Mouse (Mus musculus): Measurements from ENCODE around the gene Atg101. TPM values are rescaled to one million over a fixed set of nuclear protein-coding genes. Genes with fewer than 3 reads are reported as not detected.

The Atg101 gene
- total and polyA plus RNA-seq, 3 experiments: 75.2 to 75.5 TPM; not detected in 1

GRCm38 (mm10) chr15:101312006-101312405 is 27.9 kb downstream of the Atg101 start:
- Histone ChIP-seq H3K4me1 (ENCODE audit: control insufficient read depth in 1 of 2, insufficient read depth in 2 of 2, low read length in 2 of 2) (peaks cover 4 to 17% of the 10 kb centered on the region in 2 experiments; a peak in 3 of 4 replicates), H3K36me3 (ENCODE audit: control insufficient read depth in 1 of 2, insufficient read depth in 2 of 2, low read length in 2 of 2) (peaks cover 0 to 3% of the 10 kb centered on the region in 2 experiments; a peak in 2 of 4 replicates), H3K9ac (ENCODE audit: control insufficient read depth, low read depth, low read length, poor library complexity, severe bottlenecking) (no peak overlapping the region), H3K27me3 (ENCODE audit: control insufficient read depth in 1 of 2, insufficient read depth in 2 of 2, low read length in 2 of 2) (no peaks in the 10 kb centered on the region), H3K9me3 (replicated peaks; ENCODE audit: insufficient read depth, low read length) (no peaks in the 10 kb centered on the region), H3K27ac (ENCODE audit: control insufficient read depth, low read depth, low read length) (no peak overlapping the region), H3K79me2 (ENCODE audit: control insufficient read depth, insufficient read depth, low read length, poor library complexity) (no peaks in the 10 kb centered on the region), H3K4me3 (ENCODE audit: control insufficient read depth in 1 of 2, insufficient read depth in 1 of 2, low read depth in 2 of 2, low read length in 2 of 2) (no peak overlapping the region)
- no peak for DNase-seq (ENCODE audit: low read depth, low spot score)
- TF ChIP-seq EP300 (IDR thresholded peaks at IDR 0.05; ENCODE audit: low read depth in 1 of 2, low read length in 2 of 2): 0 out of 4 replicates have a peak, but pooled peaks of 1 of the 2 experiments have one; percentile 14
- TF ChIP-seq NELFE (IDR thresholded peaks at IDR 0.05; ENCODE audit: low read depth, low read length): no peak
- no peak for TF ChIP-seq RCOR1 (IDR thresholded peaks at IDR 0.05; ENCODE audit: low read depth, low read length)
- TF ChIP-seq GATA1 (IDR thresholded peaks at IDR 0.05; ENCODE audit: low read depth, low read length): 0 out of 2 replicates have a peak, but pooled peaks have one; percentile 2
- no peak for TF ChIP-seq CHD1 (IDR thresholded peaks at IDR 0.05; ENCODE audit: low read depth, low read length)
- TF ChIP-seq CTCF (IDR thresholded peaks at IDR 0.05 in 2 of 3, conservative IDR thresholded peaks at IDR 0.05 in 1 of 3; ENCODE audit: control insufficient read depth in 1 of 3, insufficient read depth in 1 of 3, low read depth in 2 of 3, low read length in 3 of 3, poor library complexity in 1 of 3, severe bottlenecking in 1 of 3): no peak
- no peak for TF ChIP-seq SMC3 (IDR thresholded peaks at IDR 0.05; ENCODE audit: low read depth, low read length)
- TF ChIP-seq NRF1 (IDR thresholded peaks at IDR 0.05; ENCODE audit: insufficient read depth, low read depth, low read length, poor library complexity, severe bottlenecking): no peak

- TF ChIP-seq NELFE (IDR thresholded peaks at IDR 0.05; ENCODE audit: low read depth, low read length) (peak; percentile 23; the same call in 1 of the 2 replicates), CHD1 (IDR thresholded peaks at IDR 0.05; ENCODE audit: low read depth, low read length) (no peak)
- Histone ChIP-seq H3K9ac (ENCODE audit: control insufficient read depth, low read depth, low read length, poor library complexity, severe bottlenecking) (no peak overlapping the region), H3K79me2 (ENCODE audit: control insufficient read depth, insufficient read depth, low read length, poor library complexity) (no peaks in the 10 kb centered on the region), H3K4me1 (ENCODE audit: control insufficient read depth in 1 of 2, insufficient read depth in 2 of 2, low read length in 2 of 2) (peaks cover 21 to 49% of the 10 kb centered on the region in 2 experiments), H3K27me3 (ENCODE audit: control insufficient read depth in 1 of 2, insufficient read depth in 2 of 2, low read length in 2 of 2) (no peaks in the 10 kb centered on the region), H3K9me3 (replicated peaks; ENCODE audit: insufficient read depth, low read length) (no peaks in the 10 kb centered on the region), H3K36me3 (ENCODE audit: control insufficient read depth in 1 of 2, insufficient read depth in 2 of 2, low read length in 2 of 2) (peaks cover 0 to 33% of the 10 kb centered on the region in 2 experiments; a peak in 2 of 4 replicates), H3K4me3 (ENCODE audit: control insufficient read depth in 1 of 2, insufficient read depth in 1 of 2, low read depth in 2 of 2, low read length in 2 of 2) (no peak overlapping the region), H3K27ac (ENCODE audit: control insufficient read depth, low read depth, low read length) (no peak overlapping the region)
- DNase-seq (ENCODE audit: low read depth, low spot score): peak; percentile 32
Measured at GRCm38 (mm10) chr15:101315378-101315777, 31.3 kb downstream of the Atg101 start.

DNA sequence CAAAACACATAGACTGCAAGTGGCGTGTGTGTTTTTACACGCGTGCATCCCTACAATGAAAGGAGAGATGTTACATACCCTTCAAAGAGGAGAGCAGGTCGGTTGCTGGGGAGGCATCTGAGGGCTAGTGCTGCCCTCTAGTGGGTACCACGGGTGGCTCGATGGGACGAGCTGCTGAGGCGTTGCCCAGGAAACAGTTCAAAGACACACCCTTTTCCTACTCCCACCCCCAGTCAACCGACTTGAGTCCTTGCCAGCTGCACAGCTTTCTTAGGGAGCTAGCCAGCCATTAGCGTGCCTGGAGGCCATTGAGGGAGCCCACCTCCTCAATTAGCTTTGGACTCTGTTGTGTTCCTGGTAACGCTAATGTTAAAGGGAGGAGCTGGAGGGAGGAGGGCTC is 31.8 kb downstream of the Atg101 start:
- no peaks in the 10 kb centered on the region for H3K79me2 ChIP-seq (ENCODE audit: control insufficient read depth, insufficient read depth, low read length, poor library complexity)
- H3K27ac ChIP-seq (ENCODE audit: control insufficient read depth, low read depth, low read length): no peak overlapping the region
- peak; percentile 97 for DNase-seq (ENCODE audit: low read depth, low spot score)
- no peaks in the 10 kb centered on the region for H3K27me3 ChIP-seq (ENCODE audit: control insufficient read depth in 1 of 2, insufficient read depth in 2 of 2, low read length in 2 of 2)
- H3K4me1 ChIP-seq (ENCODE audit: control insufficient read depth in 1 of 2, insufficient read depth in 2 of 2, low read length in 2 of 2): peaks cover 21 to 51% of the 10 kb centered on the region in 2 experiments
- H3K4me3 ChIP-seq (ENCODE audit: control insufficient read depth in 1 of 2, insufficient read depth in 1 of 2, low read depth in 2 of 2, low read length in 2 of 2): peak overlapping the region; percentile 54 to 59
- peak overlapping the region; percentile 46; the same call in 1 of the 2 replicates for H3K9ac ChIP-seq (ENCODE audit: control insufficient read depth, low read depth, low read length, poor library complexity, severe bottlenecking)
- H3K9me3 ChIP-seq (replicated peaks; ENCODE audit: insufficient read depth, low read length): no peaks in the 10 kb centered on the region
- H3K36me3 ChIP-seq (ENCODE audit: control insufficient read depth in 1 of 2, insufficient read depth in 2 of 2, low read length in 2 of 2): peaks cover 0 to 36% of the 10 kb centered on the region in 2 experiments; a peak in 2 of 4 replicates
- TF ChIP-seq MYB (IDR thresholded peaks at IDR 0.05; ENCODE audit: low read depth, low read length) (peak; percentile 57; the same call in 1 of the 2 replicates), MYC (IDR thresholded peaks at IDR 0.05; ENCODE audit: low read depth, low read length) (peak; percentile 77), RAD21 (IDR thresholded peaks at IDR 0.05; ENCODE audit: low read depth, low read length) (peak; percentile 92), MXI1 (IDR thresholded peaks at IDR 0.05; ENCODE audit: low read depth, low read length) (peak; percentile 80), RCOR1 (IDR thresholded peaks at IDR 0.05; ENCODE audit: low read depth, low read length) (peak; percentile 73), ZMIZ1 (IDR thresholded peaks at IDR 0.05; ENCODE audit: low read depth, low read length) (no peak), TBP (IDR thresholded peaks at IDR 0.05; ENCODE audit: low read depth, low read length) (no peak), MAX (IDR thresholded peaks at IDR 0.05; ENCODE audit: low read length) (no peak; the same call in 1 of the 2 replicates), CHD2 (IDR thresholded peaks at IDR 0.05; ENCODE audit: low read length) (no peak), MAZ (IDR thresholded peaks at IDR 0.05; ENCODE audit: low read depth, low read length) (peak; percentile 86; the same call in 1 of the 2 replicates), POLR2AphosphoS5 (IDR thresholded peaks at IDR 0.05; ENCODE audit: borderline replicate concordance, low read depth, low read length) (no peak), E2F4 (IDR thresholded peaks at IDR 0.05; ENCODE audit: borderline replicate concordance, low read depth, low read length) (no peak), MEF2A (IDR thresholded peaks at IDR 0.05; ENCODE audit: extremely low read depth, insufficient replicate concordance, low read depth, low read length, poor library complexity, severe bottlenecking) (no peak), BHLHE40 (IDR thresholded peaks at IDR 0.05; ENCODE audit: borderline replicate concordance, low read depth, low read length) (peak; percentile 53; the same call in 1 of the 2 replicates), NELFE (IDR thresholded peaks at IDR 0.05; ENCODE audit: low read depth, low read length) (no peak), POLR2A (IDR thresholded peaks at IDR 0.05; ENCODE audit: control insufficient read depth in 1 of 2, insufficient read depth in 1 of 2, low read depth in 1 of 2, low read length in 2 of 2, poor library complexity in 1 of 2) (peak in 1 of 2 experiments; percentile 38; a peak in 1 of 4 replicates), USF2 (IDR thresholded peaks at IDR 0.05; ENCODE audit: borderline replicate concordance in 1 of 2, insufficient read depth in 1 of 2, low read depth in 1 of 2, low read length in 2 of 2) (no peak), SMC3 (IDR thresholded peaks at IDR 0.05; ENCODE audit: low read depth, low read length) (peak; percentile 87), GATA1 (IDR thresholded peaks at IDR 0.05; ENCODE audit: low read depth, low read length) (peak; percentile 13; the same call in 1 of the 2 replicates)

All from MEL (cell line).